25 mouse cellular contexts compared by ENCODE assay signal in the genomic region with DNA sequence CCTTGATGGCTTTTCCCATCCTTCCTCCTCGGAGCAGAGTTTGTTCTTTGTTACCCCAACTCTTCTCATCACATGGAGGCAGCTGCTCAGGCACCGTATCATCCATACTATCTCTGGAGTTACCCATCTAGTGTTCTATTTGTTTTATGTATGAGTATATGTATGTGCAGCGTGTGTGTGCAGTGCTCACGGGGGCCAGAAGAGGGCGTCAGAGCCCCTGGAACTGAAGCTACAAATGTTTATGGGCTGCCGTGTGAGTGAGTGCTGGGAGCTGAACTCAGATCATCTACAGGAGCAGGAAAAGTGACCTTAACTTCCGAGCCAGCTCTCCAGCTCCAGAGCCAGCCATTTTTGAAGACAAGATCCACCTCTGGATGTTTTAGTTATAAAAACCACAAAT.
DNase-seq lines count a peak whose midpoint lies in the region; ATAC-seq and TF ChIP-seq lines count a peak whose summit lies in the region.
"Had no signal": no experiment of that assay in that cellular context is flagged by ENCODE, and none has a peak within 500 bp of the region (broad histone marks: within the 10 kb centered on the region; RNA-seq: fewer than 3 reads in every experiment).

No protein-coding gene starts in this region.

- H3K36me3 ChIP-seq in heart, adult 2 months (ENCODE audit: control insufficient read depth, insufficient read depth, low read length), result no peaks in the 10 kb centered on the region
- no peaks in the 10 kb centered on the region for H3K36me3 ChIP-seq in lung, embryonic 14.5 days (ENCODE audit: insufficient read depth)
- H3K36me3 ChIP-seq in ES-Bruce4 (ENCODE audit: control insufficient read depth, insufficient read depth, low read length, poor library complexity, severe bottlenecking), result no peaks in the 10 kb centered on the region
- H3K36me3 ChIP-seq: embryonic facial prominence, embryonic 12.5 days; forebrain, embryonic 15.5 days; G1E; heart, embryonic 15.5 days; hindbrain, embryonic 10.5 days; hindbrain, embryonic 15.5 days had no signal

- no peak for TF ChIP-seq EP300 in heart, adult 2 months (IDR thresholded peaks at IDR 0.05; ENCODE audit: insufficient read depth, low read depth, low read length)
- TF ChIP-seq EP300 in ES-Bruce4 (IDR thresholded peaks at IDR 0.05; ENCODE audit: insufficient read depth, low read depth, low read length), result no peak

- 0 out of 2 replicates have a peak, but pooled peaks have one; percentile 11 for TF ChIP-seq CTCF in heart, adult 2 months (IDR thresholded peaks at IDR 0.05)
- peak; percentile 12; the same call in 1 of the 2 replicates for TF ChIP-seq CTCF in lung, embryonic 14.5 days (IDR thresholded peaks at IDR 0.05; ENCODE audit: low read depth)
- TF ChIP-seq CTCF in ES-Bruce4 (IDR thresholded peaks at IDR 0.05; ENCODE audit: low read depth, low read length), result peak; percentile 36

- no peaks in the 10 kb centered on the region for H3K27me3 ChIP-seq in heart, adult 2 months (ENCODE audit: control insufficient read depth, insufficient read depth, low read length)
- no peaks in the 10 kb centered on the region; the same call in 1 of the 2 replicates for H3K27me3 ChIP-seq in lung, embryonic 14.5 days (ENCODE audit: insufficient read depth, low read length)
- no peaks in the 10 kb centered on the region for H3K27me3 ChIP-seq in ES-Bruce4 (ENCODE audit: control insufficient read depth, insufficient read depth, low read length, poor library complexity, severe bottlenecking)
- H3K27me3 ChIP-seq: forebrain, embryonic 15.5 days; heart, embryonic 15.5 days; hindbrain, embryonic 15.5 days had no signal

- no peak overlapping the region for H3K4me2 ChIP-seq in lung, embryonic 14.5 days
- H3K4me2 ChIP-seq: embryonic facial prominence, embryonic 12.5 days; forebrain, embryonic 15.5 days; heart, embryonic 11.5 days; heart, embryonic 15.5 days had no signal

- WGBS in heart, adult 2 months, result 93% methylated on average over 7 of the region's 7 CpGs
- WGBS in lung, embryonic 14.5 days, result 91% methylated on average over 7 of the region's 7 CpGs

- H3K79me2 ChIP-seq in heart, adult 2 months (replicated peaks; ENCODE audit: control insufficient read depth, insufficient read depth, low read length), result no peaks in the 10 kb centered on the region

- intact Hi-C loops in heart, adult 2 months (cut with DNase I), result no loop called here
- intact Hi-C loops in heart, postnatal 36 days (cut with DNase I), result no loop called here

- H3K4me3 ChIP-seq in heart, adult 2 months, result no peak overlapping the region
- no peak overlapping the region for H3K4me3 ChIP-seq in lung, embryonic 14.5 days (ENCODE audit: low read depth, low read length)
- H3K4me3 ChIP-seq in ES-Bruce4 (ENCODE audit: low read depth, low read length), result no peak overlapping the region
- H3K4me3 ChIP-seq: embryonic facial prominence, embryonic 12.5 days; forebrain, embryonic 15.5 days; heart, embryonic 15.5 days; hindbrain, embryonic 10.5 days; hindbrain, embryonic 15.5 days had no signal

- no peak for DNase-seq in heart, adult 2 months
- DNase-seq in heart, postnatal 36 days, result no peak
- DNase-seq in lung, embryonic 14.5 days, result no peak
- no peak for DNase-seq in lung, postnatal 36 days
- peak; percentile 64 for DNase-seq in ZHBTc4 (ENCODE audit: low read depth, low spot score)
- no peak for DNase-seq in embryo, embryonic 10 days (ENCODE audit: low spot score)
- DNase-seq: adrenal gland, adult 2 months; adrenal gland, postnatal 36 days; B cell, adult 2 months; cerebellum, adult 11 months; cerebellum, adult 8-10 months; cerebellum, postnatal 14 days; gastrocnemius, postnatal 36 days; heart, adult 18-20 months; heart, postnatal 14 days had no signal

- H3K9ac ChIP-seq in heart, adult 2 months (ENCODE audit: low read depth, low read length), result no peak overlapping the region
- no peak overlapping the region for H3K9ac ChIP-seq in lung, embryonic 14.5 days
- no peak overlapping the region for H3K9ac ChIP-seq in ES-Bruce4 (ENCODE audit: low read depth, poor library complexity, severe bottlenecking)
- H3K9ac ChIP-seq: embryonic facial prominence, embryonic 12.5 days; forebrain, embryonic 15.5 days; heart, embryonic 15.5 days; hindbrain, embryonic 15.5 days had no signal

- H3K4me1 ChIP-seq in heart, adult 2 months (ENCODE audit: control insufficient read depth, insufficient read depth, low read length), result no peaks in the 10 kb centered on the region
- H3K4me1 ChIP-seq in lung, embryonic 14.5 days (ENCODE audit: insufficient read depth), result no peaks in the 10 kb centered on the region
- no peaks in the 10 kb centered on the region for H3K4me1 ChIP-seq in ES-Bruce4 (ENCODE audit: control insufficient read depth, insufficient read depth, low read length)

- ATAC-seq in lung, embryonic 14.5 days (ENCODE audit: insufficient read depth), result no peak
- ATAC-seq in megakaryocyte progenitor cell, adult 5-6 weeks (replicated peaks; ENCODE audit: poor library complexity), result no peak
- ATAC-seq: CD4-positive, CD25-positive, alpha-beta regulatory T cell, adult 4 months; forebrain, embryonic 15.5 days had no signal

- no peak for TF ChIP-seq POLR2A in heart, adult 2 months (IDR thresholded peaks at IDR 0.05; ENCODE audit: insufficient read depth, low read depth, low read length)
- no peak for TF ChIP-seq POLR2A in ES-Bruce4 (IDR thresholded peaks at IDR 0.05; ENCODE audit: insufficient read depth, low read length)

- no peaks in the 10 kb centered on the region for H3K9me3 ChIP-seq in lung, embryonic 14.5 days (ENCODE audit: low read depth, low read length)
- H3K9me3 ChIP-seq in ES-Bruce4 (replicated peaks; ENCODE audit: control insufficient read depth, insufficient read depth, low read length, poor library complexity, severe bottlenecking), result no peaks in the 10 kb centered on the region
- H3K9me3 ChIP-seq: forebrain, embryonic 15.5 days; heart, embryonic 15.5 days; hindbrain, embryonic 15.5 days had no signal

- H3K27ac ChIP-seq in heart, adult 2 months, result no peak overlapping the region
- no peak overlapping the region for H3K27ac ChIP-seq in lung, embryonic 14.5 days (ENCODE audit: low read depth)
- no peak overlapping the region for H3K27ac ChIP-seq in ES-Bruce4 (ENCODE audit: insufficient read depth, low read length)
- H3K27ac ChIP-seq: embryonic facial prominence, embryonic 12.5 days; forebrain, embryonic 15.5 days; heart, embryonic 15.5 days; hindbrain, embryonic 10.5 days; hindbrain, embryonic 15.5 days had no signal
